Mouse (Mus musculus) kidney, adult 8-10 months (tissue): ENCODE measurements around the gene AW011738.

Experiments
- DNase-seq, 2 experiments: peaks; one replicate each; pipeline ENCODE4 v3.0.0; 2022

AW011738 gene

GRCm38 (mm10) chr4:156251081-156251480 lies 48.0 kb downstream of the AW011738 start:
- no peak for DNase-seq

- DNase-seq: no peak
Observed at GRCm38 (mm10) chr4:156252140-156252539, 49.0 kb downstream of the AW011738 start.

DNA sequence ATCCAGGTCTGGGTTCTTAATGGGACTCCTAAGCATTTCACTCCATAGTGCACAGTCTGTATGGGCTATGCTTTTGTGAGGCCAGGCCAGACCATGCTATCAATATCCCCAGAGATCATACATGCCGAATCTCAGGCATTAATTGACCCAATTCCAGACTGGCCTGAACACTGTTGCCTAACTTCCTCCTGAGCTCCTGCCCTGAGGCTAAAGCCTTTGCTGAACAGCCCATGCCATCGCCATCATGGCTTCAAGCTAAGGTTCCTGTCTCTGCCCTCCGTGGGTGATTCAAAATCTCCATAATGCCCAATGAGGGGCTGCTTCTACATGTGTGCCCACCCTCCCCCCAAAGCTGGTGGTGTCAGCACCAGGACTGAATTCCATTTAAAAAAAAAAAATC lies 49.5 kb downstream of the AW011738 start:
- no peak for DNase-seq

DNA sequence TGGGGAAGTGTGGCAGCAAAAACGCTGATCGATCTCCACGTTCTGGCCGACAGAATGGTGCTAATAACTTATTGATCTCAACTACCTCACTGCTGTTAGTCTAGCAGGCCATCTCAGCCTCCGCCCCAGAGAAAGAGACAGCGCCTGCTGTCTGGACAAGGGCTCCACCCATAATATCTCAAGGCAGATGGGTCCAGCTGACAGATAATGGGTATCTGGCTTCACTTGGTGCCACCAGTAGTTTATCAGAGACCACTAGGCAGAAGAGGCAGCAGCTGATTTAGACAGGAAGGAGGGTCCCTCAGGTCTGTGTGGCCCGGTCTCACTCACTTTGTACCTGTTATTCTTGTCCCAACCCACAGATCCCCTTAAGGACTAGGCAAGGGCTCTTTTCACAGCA lies 49.9 kb downstream of the AW011738 start:
- DNase-seq: no peak

- no peak for DNase-seq
Observed at GRCm38 (mm10) chr4:156254361-156255077, 51.4 kb downstream of the AW011738 start.
